Mouse (Mus musculus) CD4-positive helper T cell, adult 2 months (primary cell): ENCODE measurements around the gene Polr2b.

ENCODE experiments used
- DNase-seq: peaks from one replicate; pipeline ENCODE4 v3.0.0-alpha.2; 2012; ENCODE audit warnings: low read depth, missing footprints, low spot score

The Polr2b gene

DNA sequence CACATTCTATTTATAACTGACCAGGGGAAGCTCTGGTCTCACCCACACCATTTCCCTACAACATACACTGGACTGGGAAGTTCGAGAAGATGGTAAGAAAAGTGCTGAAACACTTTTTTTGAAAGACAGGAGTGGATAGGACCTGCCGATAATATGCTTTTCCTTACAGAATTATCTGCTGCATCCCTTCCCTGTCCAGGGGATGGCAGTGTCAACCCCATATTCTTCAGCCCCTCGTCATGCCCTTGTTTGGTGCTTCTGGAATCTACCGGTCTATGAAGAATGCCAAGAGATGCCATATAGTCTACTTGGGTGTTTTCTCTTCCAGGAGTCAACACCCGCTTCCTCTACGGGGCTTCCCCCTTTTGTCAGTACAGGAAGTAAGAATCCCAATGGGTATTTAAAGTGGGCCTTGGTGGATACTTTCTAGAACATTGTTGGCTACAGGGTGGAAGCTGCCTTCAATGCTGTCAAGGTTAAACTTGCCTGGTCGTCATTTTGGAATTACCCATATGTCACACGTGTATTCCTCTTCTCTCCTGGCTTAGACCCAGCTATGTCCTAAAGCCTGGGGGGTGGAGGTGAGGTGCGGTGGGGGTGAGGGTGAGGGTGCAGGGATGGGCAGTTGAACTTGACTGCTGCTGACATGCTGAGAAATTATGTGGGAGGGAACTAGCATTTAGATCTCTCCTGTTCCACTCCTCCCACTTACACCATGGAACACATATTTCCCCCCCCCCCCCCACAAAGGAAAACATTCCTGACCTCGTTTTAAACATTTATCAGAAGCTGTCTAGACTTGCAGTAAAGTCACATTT is 76.9 kb downstream of the Polr2b start:
- DNase-seq: no peak

DNA sequence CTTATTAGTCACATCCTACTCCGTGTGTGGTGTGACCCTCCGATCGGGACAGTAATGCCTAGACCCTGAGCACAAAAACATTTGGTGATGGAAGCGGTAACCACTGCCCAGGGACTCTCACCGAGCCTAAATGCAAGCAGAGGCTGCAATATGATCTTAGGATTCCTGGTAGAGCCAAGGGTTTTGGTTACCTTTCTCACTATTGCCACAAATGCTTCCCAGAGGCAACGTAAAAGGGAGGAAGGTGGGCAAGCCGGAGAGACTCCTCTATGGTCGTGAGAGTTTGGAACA is 77.4 kb downstream of the Polr2b start:
- DNase-seq: no peak

DNA sequence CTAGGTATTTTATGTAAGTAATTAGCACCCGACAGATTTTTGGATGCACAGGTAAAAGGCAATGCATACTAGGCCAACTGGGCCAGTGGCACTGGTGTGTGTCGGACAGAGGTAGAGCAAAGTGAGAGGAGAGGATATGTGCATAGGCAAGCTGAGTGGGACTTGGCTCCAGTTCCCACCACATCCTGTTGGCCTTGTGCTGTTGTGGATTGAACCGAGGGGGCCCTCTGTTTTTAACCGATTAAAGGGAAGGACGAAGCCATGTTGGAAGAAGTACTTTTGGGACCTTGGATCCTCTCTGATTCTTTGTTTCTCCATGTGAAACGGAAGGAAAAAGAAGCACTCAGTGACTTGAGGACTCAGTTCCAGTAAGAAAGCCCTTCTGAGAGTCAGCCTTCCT is 78.4 kb downstream of the Polr2b start:
- DNase-seq: no peak

DNA sequence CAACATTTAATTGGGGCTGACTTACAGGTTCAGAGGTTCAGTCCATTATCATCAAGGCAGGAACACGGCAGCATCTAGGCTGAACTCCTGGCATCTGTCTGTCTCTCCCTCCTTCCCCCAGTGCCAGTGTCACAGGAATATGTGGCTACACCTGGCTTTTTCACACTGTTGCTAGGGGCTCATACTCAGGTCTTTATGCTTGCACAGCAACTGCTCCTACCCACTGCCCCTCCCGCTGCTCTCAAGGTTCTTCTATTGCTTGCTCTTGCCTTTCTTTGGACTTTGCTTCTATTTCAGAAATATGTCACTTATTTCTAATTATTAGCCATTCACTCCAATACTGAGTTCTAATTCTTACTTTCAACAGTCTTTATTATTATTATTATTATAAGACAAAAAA is 80.3 kb downstream of the Polr2b start:
- DNase-seq: no peak

DNA sequence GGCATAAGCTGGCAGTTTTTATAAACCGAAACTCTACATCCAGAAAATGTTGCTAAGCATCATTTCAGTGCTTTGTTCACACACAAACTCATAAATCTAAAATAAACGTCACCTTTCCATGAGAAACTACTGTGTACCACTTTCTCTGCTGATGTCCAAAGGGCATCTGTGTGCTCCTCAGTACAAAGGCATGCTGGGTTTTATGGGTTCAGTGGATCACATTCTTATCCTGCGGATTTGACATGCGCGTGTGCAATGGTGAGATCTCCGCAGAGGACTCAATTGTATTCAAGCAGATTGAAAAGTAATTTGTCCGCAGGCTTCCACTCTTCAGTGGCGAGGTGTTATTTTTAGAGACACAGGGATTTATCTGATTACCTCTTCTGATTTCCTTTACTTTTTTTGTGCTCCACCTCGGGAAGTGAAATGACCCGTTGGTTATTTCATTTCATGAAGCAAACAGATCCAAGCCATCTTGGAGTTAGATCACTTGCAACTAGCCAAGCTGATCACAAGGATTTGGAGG is 83.2 kb downstream of the Polr2b start:
- no peak for DNase-seq

DNA sequence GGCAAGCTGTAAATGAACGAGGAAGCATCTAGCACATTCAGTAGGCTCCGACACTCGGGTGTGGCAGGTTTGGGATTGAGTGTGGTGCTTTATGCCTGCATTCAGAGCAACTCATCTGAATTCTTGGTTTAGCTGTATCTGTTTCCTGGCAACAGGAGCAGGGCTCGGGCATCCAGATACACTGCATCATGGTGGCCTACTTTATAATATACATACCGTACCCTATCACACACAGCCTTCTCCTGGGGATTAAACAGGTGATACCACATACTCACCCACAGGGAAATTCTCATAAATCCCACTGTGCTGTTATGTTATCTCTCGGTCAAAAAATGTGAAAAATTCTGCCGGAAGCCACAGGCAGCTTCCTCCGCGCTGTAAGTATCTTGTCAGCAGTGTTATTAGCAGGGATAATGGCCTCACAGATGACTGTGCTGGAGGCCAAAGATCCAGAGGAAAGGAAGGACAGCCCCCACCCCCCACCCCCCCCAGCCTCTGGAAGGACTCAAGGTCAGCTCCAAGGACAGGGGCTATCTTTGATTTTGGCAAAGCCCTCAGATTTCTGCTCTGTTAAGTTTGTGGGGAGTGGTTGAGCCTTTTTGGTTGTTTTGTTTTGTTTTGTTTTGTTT is 84.2 kb downstream of the Polr2b start:
- no peak for DNase-seq

DNA sequence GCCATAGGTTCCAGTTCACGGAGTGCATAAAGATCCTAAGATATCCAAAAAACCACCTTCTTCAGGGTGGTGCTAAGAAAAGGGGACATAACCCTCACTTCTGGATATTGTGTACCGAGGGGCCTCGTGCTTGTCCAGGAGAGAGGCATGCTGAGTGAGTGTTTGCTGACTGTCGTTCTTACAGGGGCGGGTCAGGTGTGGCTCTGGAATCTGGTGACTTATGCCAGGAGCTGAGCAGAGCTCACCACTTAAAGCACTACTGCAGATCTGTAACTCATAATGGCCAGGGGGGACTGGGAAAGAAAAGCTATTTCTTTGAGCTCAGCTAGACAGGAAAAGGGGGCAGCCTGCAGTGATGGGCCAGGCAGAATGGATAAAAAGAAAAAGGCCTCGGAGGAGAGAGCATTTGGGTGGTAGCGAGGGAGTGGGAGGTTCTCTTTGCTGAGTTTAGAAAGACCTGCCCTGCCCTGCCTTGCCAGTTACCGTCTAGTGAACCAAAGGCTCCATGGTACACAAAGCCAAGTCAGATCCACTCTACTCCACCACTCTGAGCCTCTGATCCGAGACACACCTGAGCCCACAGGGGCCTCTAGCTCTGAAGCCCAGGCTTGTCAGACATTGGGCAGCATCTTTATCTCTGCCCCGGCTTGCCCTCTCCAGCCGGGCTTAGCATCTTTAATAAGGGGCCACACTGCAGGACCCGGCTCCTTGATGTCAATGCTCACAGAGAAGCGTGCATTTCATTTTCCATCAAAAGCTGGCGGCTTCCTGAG is 88.5 kb downstream of the Polr2b start:
- DNase-seq: no peak
